Mouse (Mus musculus): Measurements from ENCODE around the gene Phc2.
"Not testable (repeated sequence)": the region's sequence is repeated elsewhere in the genome, so short reads cannot be mapped to it uniquely, and the experiment has no call there.

The Phc2 gene

DNA sequence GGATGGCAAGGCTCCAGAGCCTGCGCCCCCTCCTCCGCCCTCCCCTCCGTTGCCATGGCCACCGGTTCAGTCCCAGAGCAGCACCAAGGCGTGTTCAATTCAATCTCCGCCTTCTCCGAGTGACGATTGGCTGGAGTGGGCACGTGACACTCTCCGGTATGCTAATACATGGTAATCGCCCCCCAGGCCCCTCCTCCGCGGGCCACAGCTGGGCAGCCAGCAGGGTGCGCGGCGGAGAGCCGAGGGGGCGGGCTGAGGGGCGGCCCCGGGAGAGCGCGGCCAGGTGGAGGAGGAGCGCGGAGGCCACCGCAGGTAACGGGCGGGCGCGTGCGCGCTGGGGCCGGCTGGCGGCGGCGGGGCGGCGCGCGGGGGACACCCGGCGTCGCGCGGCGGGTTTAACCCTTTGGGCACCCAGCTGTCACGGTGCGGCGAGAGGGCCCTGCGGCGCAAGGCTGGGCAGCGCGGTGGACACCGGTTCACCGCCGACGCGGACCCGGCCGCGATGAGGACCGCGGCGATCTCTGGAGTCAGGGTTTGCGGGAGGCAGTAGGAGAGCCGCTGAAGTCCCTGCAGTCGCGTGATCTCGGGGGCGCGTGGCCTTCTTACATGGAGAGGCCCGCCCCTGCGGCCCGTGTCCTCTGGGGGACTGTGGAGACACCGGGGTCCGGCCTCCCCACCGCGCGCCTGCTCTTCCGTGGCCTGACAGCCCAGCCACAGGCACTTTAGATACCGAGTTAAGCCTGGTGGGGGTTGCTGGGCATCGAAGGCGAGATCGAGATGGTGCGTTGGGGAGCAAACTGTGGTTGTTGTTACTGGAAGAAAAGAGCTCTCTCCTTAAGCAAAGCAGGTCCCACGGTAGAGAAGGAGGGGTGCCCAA is at the start of gene Phc2:
Phc2 (plus strand) TSS at position 198 of the 877 bp plus-strand sequence.
- peak; percentile 91 to 92 for DNase-seq (ENCODE audit: low read depth in 2 of 2, low spot score in 2 of 2)

- no peak for DNase-seq (ENCODE audit: low read depth in 2 of 2, low spot score in 2 of 2)
Observed at GRCm38 (mm10) chr4:128606586-128606985, 47.9 kb upstream of the Phc2 start.

DNA sequence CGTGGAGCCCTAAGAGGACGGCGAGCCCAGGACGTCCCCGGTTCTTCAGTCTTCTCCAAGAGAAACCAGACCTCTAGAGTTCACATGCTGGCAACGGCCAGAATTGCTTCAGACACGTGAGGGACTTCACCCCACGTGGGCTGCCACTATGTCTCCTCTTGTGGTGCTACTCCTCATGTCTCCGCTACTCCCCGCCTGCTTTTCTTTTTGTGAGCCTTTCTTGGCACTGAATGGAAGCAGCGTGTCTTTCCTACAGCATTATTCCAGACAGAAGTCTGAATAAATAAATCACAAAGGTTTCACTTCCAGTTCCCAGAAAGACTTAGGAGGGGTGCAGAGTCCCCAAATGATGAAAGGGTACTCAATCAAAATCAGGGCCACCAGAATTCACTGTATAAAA is 46.8 kb upstream of the Phc2 start:
- no peak for DNase-seq (ENCODE audit: low read depth in 2 of 2, low spot score in 2 of 2)

GRCm38 (mm10) chr4:128609276-128609924 is 45.1 kb upstream of the Phc2 start:
- DNase-seq (ENCODE audit: low read depth in 2 of 2, low spot score in 2 of 2): no peak

DNA sequence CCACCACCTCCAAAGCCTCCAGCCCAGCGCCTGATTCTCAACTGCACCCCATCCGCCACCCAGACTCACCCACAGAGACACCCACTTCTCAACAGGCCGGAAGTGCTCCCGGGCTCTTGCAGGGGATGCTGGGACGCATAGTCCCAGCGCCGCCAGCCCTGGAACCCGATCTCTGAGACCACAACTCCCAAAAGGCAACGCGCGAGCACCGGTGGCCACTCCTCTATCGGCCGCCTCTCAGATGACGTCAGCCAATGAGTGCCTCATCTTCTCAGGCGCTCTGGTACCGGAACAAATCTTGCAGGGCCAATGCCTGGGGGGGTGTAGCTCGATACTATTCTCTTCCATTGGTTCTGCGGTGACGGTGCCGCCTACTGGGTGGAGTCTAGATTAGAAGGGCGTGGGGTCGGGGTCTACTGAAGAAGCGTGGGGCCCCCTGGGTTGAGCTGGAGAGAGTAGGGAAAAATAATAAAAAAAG is 44.5 kb upstream of the Phc2 start, which contains the start of gene Zscan20:
Zscan20 (minus strand) TSS at position 174 of the 478 bp plus-strand sequence.
- peak; percentile 89 to 91 for DNase-seq (ENCODE audit: low read depth in 2 of 2, low spot score in 2 of 2)

- no peak for DNase-seq (ENCODE audit: low read depth in 2 of 2, low spot score in 2 of 2)
Observed at GRCm38 (mm10) chr4:128610706-128611105, 43.8 kb upstream of the Phc2 start.

DNA sequence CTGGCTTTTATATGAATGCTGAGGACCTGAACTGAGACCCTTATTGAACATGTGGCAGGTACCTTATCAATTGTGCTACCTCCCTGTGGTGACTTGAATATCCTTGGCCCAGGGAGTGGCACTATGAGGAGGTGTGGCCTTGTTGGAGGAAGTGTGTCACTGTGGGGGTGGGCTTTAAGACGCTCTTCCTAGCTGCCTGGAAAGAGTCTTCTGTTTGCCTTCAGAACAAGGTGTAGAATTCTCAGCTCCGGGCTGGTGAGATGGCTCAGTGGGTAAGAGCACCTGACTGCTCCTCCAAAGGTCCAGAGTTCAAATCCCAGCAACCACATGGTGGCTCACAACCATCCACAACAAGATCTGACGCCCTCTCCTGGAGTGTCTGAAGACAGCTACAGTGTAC is 42.8 kb upstream of the Phc2 start:
- DNase-seq (ENCODE audit: low read depth in 2 of 2, low spot score in 2 of 2): not testable (repeated sequence)

DNA sequence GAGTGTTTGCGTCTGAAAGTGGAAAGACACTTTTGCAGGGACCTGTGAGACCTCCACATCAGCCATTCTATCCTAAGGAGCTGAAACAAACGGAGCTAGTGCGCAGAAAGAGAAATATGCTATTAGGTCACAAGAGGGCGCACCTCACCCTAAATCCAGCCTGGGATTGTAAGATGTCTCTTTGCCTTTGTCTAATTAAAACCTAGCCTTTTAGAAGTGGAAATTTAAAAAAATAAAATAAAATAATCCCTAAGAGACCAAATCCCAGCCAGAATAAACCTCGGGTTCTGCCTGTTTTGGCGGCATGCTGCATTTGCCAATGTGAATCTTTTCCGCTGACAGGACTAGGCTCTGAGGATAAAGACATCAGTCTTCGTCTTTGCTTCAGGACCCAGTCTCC is 41.2 kb upstream of the Phc2 start:
- DNase-seq (ENCODE audit: low read depth in 2 of 2, low spot score in 2 of 2): peak in 1 of 2 experiments; percentile 61

DNA sequence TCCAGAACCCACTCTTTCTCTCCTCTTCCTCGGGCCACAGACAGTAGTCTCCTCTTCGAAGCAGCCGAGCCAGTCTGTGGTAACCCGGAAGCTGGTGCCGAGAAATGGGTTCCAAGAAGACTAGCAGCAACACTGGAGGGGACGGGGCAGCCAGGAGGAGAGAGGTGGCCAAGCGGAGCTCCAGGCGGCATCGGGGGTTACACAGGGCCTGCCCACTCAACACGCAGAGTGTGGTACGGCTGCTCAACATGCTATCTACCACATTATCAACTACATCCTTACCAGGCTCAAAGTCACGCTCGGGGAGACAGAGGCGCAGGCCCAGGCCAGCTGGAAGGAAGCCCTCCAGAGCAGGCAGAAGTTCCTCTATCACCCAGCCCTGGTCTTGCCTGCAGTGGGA is 38.7 kb upstream of the Phc2 start:
- no peak for DNase-seq (ENCODE audit: low read depth in 2 of 2, low spot score in 2 of 2)

DNA sequence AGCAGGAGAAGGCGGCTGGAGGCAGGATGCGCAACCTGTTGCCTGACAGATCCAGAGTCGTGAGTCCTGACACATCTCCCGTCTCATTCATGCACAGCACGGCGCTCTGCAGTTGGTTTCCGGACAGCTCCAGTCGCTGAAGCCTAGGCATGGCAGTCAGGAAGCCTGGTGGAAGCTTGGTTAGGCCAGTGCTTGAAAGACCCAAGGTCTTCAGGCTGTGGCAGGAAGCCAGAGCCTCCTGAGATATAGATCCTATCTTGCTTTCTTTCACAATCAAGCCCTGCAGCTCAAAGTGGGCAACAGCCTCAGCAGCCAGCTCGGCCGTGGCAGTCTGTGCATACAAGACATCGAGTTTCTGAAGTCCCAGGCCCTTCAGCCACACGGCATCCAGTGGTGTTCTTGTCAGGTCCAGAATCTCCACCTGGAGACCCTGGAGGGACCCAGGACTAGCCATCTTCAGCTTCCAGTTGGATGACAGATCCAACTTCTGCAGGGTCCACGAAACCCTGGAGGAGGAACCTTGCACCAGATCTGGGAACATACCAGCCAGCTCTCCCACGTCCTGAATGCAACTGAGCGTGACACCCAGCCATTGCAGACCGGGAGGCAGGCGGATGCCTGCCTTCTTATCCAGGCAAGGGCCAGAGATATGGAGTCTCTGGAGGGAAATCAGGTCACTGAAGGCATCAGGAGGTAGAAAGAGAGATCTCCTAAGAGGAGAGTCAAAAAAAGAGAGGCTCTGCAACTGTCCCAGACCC is 37.0 kb upstream of the Phc2 start:
- DNase-seq (ENCODE audit: low read depth in 2 of 2, low spot score in 2 of 2): peak in 1 of 2 experiments; percentile 24

- peak; percentile 46 to 67 for DNase-seq (ENCODE audit: low read depth in 2 of 2, low spot score in 2 of 2)
Observed at GRCm38 (mm10) chr4:128618246-128618911, 36.1 kb upstream of the Phc2 start, which contains the start of gene Tlr12. Gene Tlr12 (minus strand): TSS chr4:128618619.

DNA sequence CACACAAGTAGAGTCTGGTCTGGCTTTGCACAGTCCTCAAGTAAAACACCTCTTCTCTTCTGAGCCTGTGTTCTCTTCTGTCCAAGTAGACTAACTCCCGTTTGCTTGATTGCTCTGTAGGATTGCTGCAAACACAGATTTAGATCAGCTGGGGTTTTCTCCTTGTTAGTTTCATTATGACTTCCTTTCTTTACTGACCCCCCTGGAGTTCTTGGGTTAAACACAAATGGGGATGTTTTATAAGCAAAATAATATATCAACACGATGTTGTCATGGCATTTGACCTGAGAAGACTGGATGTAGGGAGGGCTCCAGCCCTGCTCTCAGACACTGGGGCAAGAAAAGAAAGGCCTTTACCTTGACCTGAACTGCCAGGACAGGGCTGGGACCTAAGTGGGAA is 35.5 kb upstream of the Phc2 start:
- DNase-seq (ENCODE audit: low read depth in 2 of 2, low spot score in 2 of 2): no peak

DNA sequence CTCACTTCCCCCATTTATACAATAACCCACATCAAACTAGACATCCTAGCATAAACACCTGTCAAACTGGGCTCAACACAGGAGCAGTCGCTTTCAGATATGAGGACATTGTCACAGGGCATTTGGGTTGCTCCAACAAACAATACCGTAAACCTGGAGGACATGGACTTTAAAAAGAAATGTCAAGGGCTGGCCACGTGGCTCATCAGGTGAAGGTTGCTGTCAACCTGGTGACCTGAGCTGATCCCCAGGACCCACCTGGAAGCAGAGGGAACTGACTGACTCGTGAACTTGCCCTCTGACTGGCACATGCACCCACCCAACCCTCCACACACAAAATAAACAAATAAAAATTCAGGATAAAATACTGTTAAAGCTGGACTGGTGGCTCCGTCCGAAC is 33.9 kb upstream of the Phc2 start:
- no peak for DNase-seq (ENCODE audit: low read depth in 2 of 2, low spot score in 2 of 2)

DNA sequence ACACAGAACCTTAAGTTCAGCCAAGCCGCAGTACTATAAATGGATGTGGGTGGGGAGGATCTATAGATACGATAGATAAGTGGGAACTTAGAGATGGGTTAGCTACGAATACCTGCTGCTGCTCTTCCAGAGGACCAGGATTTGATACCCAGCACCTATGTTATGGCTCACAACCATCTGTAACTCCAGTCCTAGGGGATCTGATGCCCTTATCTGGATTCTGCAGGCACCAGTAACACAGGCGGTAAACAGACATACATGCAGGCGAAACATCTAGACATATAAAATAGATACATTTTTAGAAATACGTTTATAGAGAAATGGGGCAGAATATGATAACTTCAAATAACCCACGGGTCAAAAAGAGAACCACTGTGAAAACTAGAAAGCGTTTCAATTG is 33.4 kb upstream of the Phc2 start:
- DNase-seq (ENCODE audit: low read depth in 2 of 2, low spot score in 2 of 2): no peak

GRCm38 (mm10) chr4:128635451-128635850 is 19.1 kb upstream of the Phc2 start:
- DNase-seq (ENCODE audit: low read depth in 2 of 2, low spot score in 2 of 2): no peak

DNA sequence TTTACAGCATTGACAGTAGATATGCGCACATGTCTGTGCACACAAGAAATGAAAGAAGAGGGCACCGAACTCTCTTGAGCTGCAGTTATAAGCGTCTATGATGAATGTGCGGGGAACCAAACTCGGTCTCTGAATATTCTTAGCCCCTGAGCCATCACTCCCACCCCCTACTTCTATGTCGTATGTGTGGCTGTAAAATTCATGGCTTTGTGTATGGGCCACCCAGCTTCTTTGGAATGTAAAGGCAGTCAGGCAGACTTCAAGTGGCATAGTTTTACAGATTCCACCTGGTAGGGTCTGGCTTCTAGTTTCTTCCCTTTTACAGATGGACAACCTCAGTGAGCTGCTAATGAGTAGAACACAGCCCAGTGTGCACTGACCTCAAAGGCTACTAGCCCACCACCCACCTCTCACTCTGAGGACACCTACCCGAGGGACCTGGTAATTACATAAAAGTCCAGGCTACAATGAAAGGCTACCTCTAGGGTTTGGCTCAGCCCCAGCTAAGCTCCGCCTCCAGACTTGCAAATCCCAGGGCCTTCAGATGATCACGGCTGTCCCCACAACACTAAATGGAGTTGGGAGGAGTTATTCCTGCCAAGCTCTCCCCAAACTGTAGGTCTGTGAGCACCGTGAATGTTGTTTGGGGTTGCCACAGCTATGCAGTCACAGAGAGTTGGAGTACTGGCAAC is 18.5 kb upstream of the Phc2 start:
- no peak for DNase-seq (ENCODE audit: low read depth in 2 of 2, low spot score in 2 of 2)

- no peak for DNase-seq (ENCODE audit: low read depth in 2 of 2, low spot score in 2 of 2)
Observed at GRCm38 (mm10) chr4:128637250-128637649, 17.3 kb upstream of the Phc2 start.

DNA sequence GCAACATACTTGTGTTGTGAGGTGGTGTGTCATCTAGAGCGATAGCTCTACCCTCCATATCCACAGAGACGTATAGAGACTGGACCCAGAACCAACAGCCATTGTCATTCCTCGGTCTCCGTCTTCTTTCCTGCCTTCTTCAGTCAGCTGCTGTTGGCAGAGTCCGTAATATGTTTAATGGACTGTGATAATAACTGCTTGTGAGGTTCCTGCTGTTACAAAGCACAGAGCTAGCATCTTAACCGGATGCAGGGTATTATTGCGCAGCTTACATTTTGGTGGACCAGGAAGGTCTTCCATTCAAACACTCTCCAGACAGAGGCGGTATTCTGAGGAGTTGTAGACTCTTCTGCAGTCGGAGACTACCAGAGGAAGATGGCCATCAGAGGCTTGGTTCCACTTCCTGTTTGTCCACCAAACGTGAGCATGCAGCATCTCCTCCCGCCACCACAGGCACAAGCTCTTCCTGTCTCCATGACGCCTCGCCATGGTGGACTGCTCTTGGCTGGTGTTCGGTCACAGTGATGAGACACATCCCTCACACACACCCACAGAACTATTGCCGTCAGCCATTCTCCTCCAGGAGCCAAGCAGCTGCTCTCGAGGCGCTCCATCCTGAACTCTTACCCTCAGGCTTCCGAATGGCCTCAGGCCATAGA is 16.1 kb upstream of the Phc2 start:
- DNase-seq (ENCODE audit: low read depth in 2 of 2, low spot score in 2 of 2): no peak

DNA sequence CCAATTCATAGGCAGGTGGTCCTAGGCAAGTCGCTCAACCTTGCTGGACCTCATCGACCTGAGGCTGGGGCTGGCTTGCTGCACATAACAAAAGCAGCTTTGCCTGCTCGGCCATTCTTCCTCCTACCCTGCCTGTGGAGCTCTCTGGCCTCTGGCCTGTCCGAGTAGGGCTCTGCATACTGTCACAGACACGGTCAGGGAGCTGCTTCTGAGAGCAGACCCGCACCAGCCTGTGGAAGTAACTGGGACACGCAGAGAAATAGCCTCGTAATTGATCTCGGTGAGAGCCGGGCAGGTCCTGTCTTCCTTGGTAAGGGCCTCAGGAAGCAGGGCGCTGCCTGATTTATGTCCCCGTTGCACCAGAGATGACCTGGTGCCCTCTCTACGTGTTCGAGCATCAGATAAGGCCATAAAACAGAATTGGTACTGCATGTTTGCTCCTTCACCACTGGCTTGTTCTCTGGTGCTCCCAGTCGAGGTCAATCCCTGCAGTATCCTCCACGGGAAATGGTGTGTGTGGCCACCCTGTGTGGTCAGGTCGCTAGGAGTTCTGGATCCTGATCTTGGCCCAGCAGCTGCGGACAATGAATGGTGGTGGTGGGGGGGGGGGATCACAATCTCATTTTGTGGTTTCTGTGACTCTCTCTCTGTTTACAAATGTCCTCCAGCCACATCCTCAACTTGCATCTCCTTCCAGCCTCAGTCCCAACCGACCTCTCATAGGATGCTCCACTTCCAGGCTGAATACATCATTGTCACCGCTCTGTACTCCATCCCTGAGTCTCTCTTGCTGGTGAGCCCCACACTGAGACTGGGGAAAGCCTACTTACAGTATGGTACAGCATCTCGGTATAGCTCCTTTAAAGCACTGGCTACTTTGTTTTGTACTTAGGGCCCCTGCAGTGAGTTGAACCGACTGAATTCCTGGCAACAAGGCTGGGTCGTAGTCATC is 12.5 kb upstream of the Phc2 start:
- DNase-seq (ENCODE audit: low read depth in 2 of 2, low spot score in 2 of 2): no peak

Data from CD8-positive naive resting alpha-beta T cell, adult 2 months (primary cell).